Mouse (Mus musculus) gastrocnemius, adult 2 months (tissue): ENCODE data around the gene Adck1. TPM values are rescaled to one million over a fixed set of nuclear protein-coding genes. Genes with fewer than 3 reads are reported as not detected.
"Not testable (repeated sequence)": the region's sequence is repeated elsewhere in the genome, so short reads cannot be mapped to it uniquely, and the experiment has no call there.

ENCODE experiments used
- DNase-seq: peaks from one replicate; pipeline ENCODE4 v3.0.0; 2022
- H3K27ac ChIP-seq: fragments of 200-600 bp; 2 replicates; pipeline ENCODE4 v1.8.1; 2022; ENCODE audit warnings: mild to moderate bottlenecking
- H3K4me3 ChIP-seq: fragments of 200-600 bp; 2 replicates; pipeline ENCODE4 v1.8.1; 2022; ENCODE audit warnings: mild to moderate bottlenecking, moderate library complexity
- CTCF ChIP-seq: fragments of 200-600 bp; IDR thresholded peaks from 2 replicates; pipeline ENCODE4 v1.8.1; 2022; ENCODE audit warnings: antibody characterized with exemption, mild to moderate bottlenecking, moderate library complexity
- intact Hi-C: fragments of 180-260 bp; cut with DNase I; formaldehyde crosslinking; loops from one replicate; pipeline ENCODE4 v1.15.1; 2025
- total RNA-seq, 2 experiments: library from RNA; stranded (reverse); gene quantifications; 2 replicates each; pipeline ENCODE4 v1.2.3; 2021

Adck1 gene
- total RNA-seq, 2 experiments from 2014 or later: 15.0 to 21.3 TPM

- no peak for TF ChIP-seq CTCF
- no peak for DNase-seq
- no peak overlapping the region for H3K4me3 ChIP-seq
- intact Hi-C loops: no loop called here
- no peak overlapping the region for H3K27ac ChIP-seq
Observed at GRCm38 (mm10) chr12:88466801-88467200, 106.4 kb downstream of the Adck1 start.

- Histone ChIP-seq H3K27ac (no peak overlapping the region), H3K4me3 (no peak overlapping the region)
- TF ChIP-seq CTCF: no peak
- no peak for DNase-seq
- intact Hi-C loops: no loop called here
Observed at GRCm38 (mm10) chr12:88467257-88467656, 106.9 kb downstream of the Adck1 start.

GRCm38 (mm10) chr12:88467935-88468465 lies 107.6 kb downstream of the Adck1 start:
- no peak for DNase-seq
- intact Hi-C loops: no loop called here
- no peak overlapping the region for H3K27ac ChIP-seq
- no peak for TF ChIP-seq CTCF
- no peak overlapping the region for H3K4me3 ChIP-seq

- DNase-seq: no peak
- no peak overlapping the region for H3K27ac ChIP-seq
- intact Hi-C loops: no loop called here
- no peak for TF ChIP-seq CTCF
- H3K4me3 ChIP-seq: no peak overlapping the region
Observed at GRCm38 (mm10) chr12:88468691-88469090, 108.3 kb downstream of the Adck1 start.

DNA sequence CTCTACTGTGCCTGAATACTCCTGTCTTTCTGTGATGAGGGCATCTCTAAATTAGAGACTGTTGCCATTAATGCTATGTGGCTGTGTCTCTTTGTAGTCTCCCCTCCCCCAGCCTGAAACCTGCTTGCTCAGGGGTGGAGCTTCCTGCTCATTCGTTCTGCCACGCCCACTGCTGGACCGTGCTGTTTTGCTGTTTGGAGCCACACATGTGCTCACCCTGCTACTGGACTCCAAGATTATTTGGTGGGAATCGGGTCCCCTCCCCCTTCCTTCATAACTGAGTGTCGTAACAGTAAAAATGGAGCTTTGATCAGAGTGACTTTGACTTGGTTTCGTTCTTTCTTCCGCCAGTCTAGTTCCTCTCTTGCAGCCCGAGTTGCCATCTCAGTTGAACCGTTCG lies 111.5 kb downstream of the Adck1 start:
- H3K27ac ChIP-seq, intact Hi-C loops, H3K4me3 ChIP-seq, DNase-seq: not testable (repeated sequence)

GRCm38 (mm10) chr12:88472832-88473231 lies 112.5 kb downstream of the Adck1 start:
- H3K4me3 ChIP-seq: no peak overlapping the region
- intact Hi-C loops: no loop called here
- H3K27ac ChIP-seq: no peak overlapping the region
- TF ChIP-seq CTCF: no peak
- no peak for DNase-seq

DNA sequence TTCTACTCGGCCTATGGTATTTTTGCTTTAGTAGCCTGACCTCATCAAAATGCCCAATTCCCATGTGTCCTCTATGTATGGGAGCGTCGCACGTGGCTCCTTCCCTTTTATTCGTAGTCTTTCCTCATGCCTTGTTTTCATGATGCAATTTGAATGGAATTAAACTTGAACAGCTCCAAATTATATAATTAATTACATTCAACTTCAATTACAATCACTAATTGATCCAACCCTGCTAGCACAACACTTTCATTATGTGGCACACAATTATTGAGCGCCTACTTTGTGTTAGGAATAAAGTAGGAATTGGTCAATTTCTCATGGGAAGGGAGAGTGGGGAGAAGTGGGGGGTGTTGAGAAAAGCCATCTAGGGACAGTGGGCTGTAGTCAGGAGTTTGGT lies 113.4 kb downstream of the Adck1 start:
- intact Hi-C loops: no loop called here
- no peak for DNase-seq
- Histone ChIP-seq H3K4me3 (no peak overlapping the region), H3K27ac (no peak overlapping the region)
- no peak for TF ChIP-seq CTCF

GRCm38 (mm10) chr12:88475833-88476232 lies 115.5 kb downstream of the Adck1 start:
- Histone ChIP-seq H3K4me3 (no peak overlapping the region), H3K27ac (no peak overlapping the region)
- DNase-seq: no peak
- intact Hi-C loops: no loop called here
- TF ChIP-seq CTCF: no peak

GRCm38 (mm10) chr12:88476702-88477101 lies 116.3 kb downstream of the Adck1 start:
- intact Hi-C loops: no loop called here
- TF ChIP-seq CTCF: no peak
- DNase-seq: no peak
- Histone ChIP-seq H3K27ac (no peak overlapping the region), H3K4me3 (no peak overlapping the region)

- no peak for TF ChIP-seq CTCF
- Histone ChIP-seq H3K4me3 (no peak overlapping the region), H3K27ac (no peak overlapping the region)
- no peak for DNase-seq
- intact Hi-C loops: no loop called here
Observed at GRCm38 (mm10) chr12:88481657-88482056, 121.3 kb downstream of the Adck1 start.

DNA sequence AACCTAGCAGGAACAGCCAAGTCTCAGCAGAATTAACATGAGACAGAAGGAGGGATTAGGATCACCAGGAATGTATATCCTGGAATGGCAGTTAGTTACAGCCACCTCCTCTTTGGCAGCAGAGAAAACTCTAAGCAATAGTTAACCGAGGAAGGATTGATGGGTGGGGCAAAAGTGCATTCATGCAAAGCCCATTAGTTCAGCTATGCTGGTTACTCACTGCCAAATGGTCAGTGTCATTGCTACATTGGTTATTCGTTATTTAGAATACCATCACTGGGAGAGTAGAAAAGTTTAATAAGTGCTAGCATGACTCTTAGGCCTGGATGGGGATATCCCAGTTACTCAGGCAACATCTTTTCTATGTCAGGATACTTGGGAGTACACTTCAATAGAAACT lies 130.5 kb downstream of the Adck1 start:
- no peak for DNase-seq
- no peak for TF ChIP-seq CTCF
- no peak overlapping the region for H3K4me3 ChIP-seq
- H3K27ac ChIP-seq: no peak overlapping the region
- intact Hi-C loops: no loop called here

Other genes starting within 250 kb of the Adck1 start
- not detected for gene Gm10436, start 178.4 kb upstream of the Adck1 start, total RNA-seq
- gene Gm8332, start 110.5 kb upstream of the Adck1 start, total RNA-seq: not detected
- not detected for gene Gm5662, start 86.1 kb upstream of the Adck1 start, total RNA-seq
- not detected for gene Gm5039, start 36.5 kb upstream of the Adck1 start, total RNA-seq